Mouse (Mus musculus) embryo, embryonic 9.5 days (tissue): ENCODE data around the gene Cox10.

Experiments used
- DNase-seq: peaks from one replicate; pipeline ENCODE4 v3.0.0-alpha.2; 2017; ENCODE audit errors: extremely low spot score

Gene Cox10

GRCm38 (mm10) chr11:63914388-63914787 is 164.9 kb downstream of the Cox10 start:
- peak; percentile 66 for DNase-seq

GRCm38 (mm10) chr11:63913936-63914335 is 165.3 kb downstream of the Cox10 start:
- DNase-seq: no peak
